Mouse (Mus musculus) frontal cortex, postnatal 36 days (tissue): Measurements from ENCODE around the gene Galnt12.

ENCODE experiments used
- DNase-seq, 2 experiments: peaks; one replicate each; pipeline ENCODE4 v3.0.0; 2022; ENCODE audit warnings: low spot score in 2 of 2

The Galnt12 gene

GRCm38 (mm10) chr4:47150806-47151205 is 59.1 kb downstream of the Galnt12 start:
- DNase-seq, result no peak

- DNase-seq, result no peak
Observed at GRCm38 (mm10) chr4:47151553-47152183, 60.0 kb downstream of the Galnt12 start.

GRCm38 (mm10) chr4:47161103-47161755 is 69.5 kb downstream of the Galnt12 start:
- DNase-seq, result no peak

GRCm38 (mm10) chr4:47161756-47162587 is 70.3 kb downstream of the Galnt12 start:
- no peak for DNase-seq

- no peak for DNase-seq
Observed at GRCm38 (mm10) chr4:47172314-47172713, 80.6 kb downstream of the Galnt12 start.
